17 mouse cellular contexts compared by ENCODE assay signal in the genomic region with DNA sequence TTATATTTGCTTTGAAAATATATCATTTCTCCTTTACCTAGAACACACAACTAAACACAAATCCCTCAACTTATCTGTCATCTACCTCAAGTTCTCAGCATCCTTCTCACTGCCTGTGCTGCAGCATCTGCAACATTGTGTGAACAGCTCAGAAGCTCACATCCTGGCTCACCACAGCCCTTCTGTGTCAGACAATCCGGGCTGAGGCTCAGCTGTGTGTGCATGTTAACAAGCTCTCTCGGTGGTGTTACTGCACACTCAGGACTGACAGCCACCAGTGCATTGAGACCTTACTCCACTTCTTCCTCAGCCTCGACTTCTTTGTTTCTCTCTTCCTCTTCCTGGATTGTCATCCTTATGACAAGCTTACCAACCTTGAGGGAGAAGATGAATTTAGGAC.
"Had no signal": no experiment of that assay in that cellular context is flagged by ENCODE, and none has a peak within 500 bp of the region (broad histone marks: within the 10 kb centered on the region; RNA-seq: fewer than 3 reads in every experiment).

No protein-coding gene starts in this region.

- H3K9me3 ChIP-seq: kidney, embryonic 15.5 days; limb, embryonic 10.5 days; liver, embryonic 15.5 days; midbrain, embryonic 10.5 days; neural tube, embryonic 13.5 days had no signal

- H3K9ac ChIP-seq: kidney, embryonic 15.5 days; liver, embryonic 15.5 days; neural tube, embryonic 13.5 days had no signal

- H3K27me3 ChIP-seq: kidney, embryonic 15.5 days; liver, embryonic 15.5 days; neural tube, embryonic 13.5 days had no signal

- H3K4me2 ChIP-seq: kidney, embryonic 15.5 days; liver, embryonic 11.5 days; liver, embryonic 15.5 days; neural tube, embryonic 13.5 days had no signal

- H3K4me3 ChIP-seq: kidney, embryonic 15.5 days; left cerebral cortex, adult 2 months; limb, embryonic 10.5 days; liver, embryonic 15.5 days; midbrain, embryonic 10.5 days; myocyte; neural tube, embryonic 13.5 days had no signal

- H3K36me3 ChIP-seq: kidney, embryonic 15.5 days; limb, embryonic 10.5 days; liver, embryonic 15.5 days; midbrain, embryonic 10.5 days; neural tube, embryonic 13.5 days had no signal

- H3K4me1 ChIP-seq: kidney, embryonic 15.5 days; limb, embryonic 10.5 days; liver, embryonic 15.5 days; neural tube, embryonic 13.5 days had no signal

- H3K27ac ChIP-seq: kidney, embryonic 15.5 days; left cerebral cortex, adult 2 months; limb, embryonic 10.5 days; liver, embryonic 15.5 days; midbrain, embryonic 10.5 days; neural tube, embryonic 13.5 days had no signal

- DNase-seq: kidney, adult 2 months; kidney, postnatal 14 days; lung, adult 2 months; lung, postnatal 10 days; lung, postnatal 4 days; midbrain, embryonic 14.5 days; right cerebral cortex, postnatal 14 days; thymus, adult 18-20 months; thymus, postnatal 25 days had no signal
